Mouse (Mus musculus): Measurements from ENCODE around the gene Uty. TPM values are rescaled to one million over a fixed set of nuclear protein-coding genes. Genes with fewer than 3 reads are reported as not detected.
A peak's percentile ranks its signal among the peaks of the same experiment; 100 is the strongest.

The Uty gene
- polyA plus RNA-seq, 1 experiment from 2014 or later, result not detected

- ATAC-seq, result no peak
- Histone ChIP-seq H3K9ac (ENCODE audit: low read depth, low read length) (no peak overlapping the region), H3K27me3 (replicated peaks; ENCODE audit: control insufficient read depth, insufficient read depth, low read length) (no peaks in the 10 kb centered on the region), H3K4me3 (ENCODE audit: low read depth, low read length) (peak overlapping the region; percentile 40), H3K4me1 (replicated peaks; ENCODE audit: control insufficient read depth, insufficient read depth, low read length) (no peaks in the 10 kb centered on the region), H3K27ac (ENCODE audit: low read depth, low read length) (no peak overlapping the region), H3K9me3 (ENCODE audit: control insufficient read depth) (no peaks in the 10 kb centered on the region), H3K4me2 (replicated peaks; ENCODE audit: low read depth) (peak overlapping the region; percentile 37), H3K36me3 (ENCODE audit: control insufficient read depth, insufficient read depth) (no peaks in the 10 kb centered on the region)
- TF ChIP-seq CTCF (IDR thresholded peaks at IDR 0.05; ENCODE audit: low read depth), result no peak
- 35% methylated on average over 5 of the region's 5 CpGs for WGBS
Measured at GRCm38 (mm10) chrY:1244421-1244820, 1.1 kb downstream of the Uty start.

- no peak for TF ChIP-seq CTCF (IDR thresholded peaks at IDR 0.05; ENCODE audit: low read depth)
- H3K36me3 ChIP-seq (ENCODE audit: control insufficient read depth, insufficient read depth), result no peaks in the 10 kb centered on the region
- H3K9me3 ChIP-seq (ENCODE audit: control insufficient read depth), result no peaks in the 10 kb centered on the region
- no peak overlapping the region for H3K4me3 ChIP-seq (ENCODE audit: low read depth, low read length)
- no peak overlapping the region for H3K27ac ChIP-seq (ENCODE audit: low read depth, low read length)
- H3K4me1 ChIP-seq (replicated peaks; ENCODE audit: control insufficient read depth, insufficient read depth, low read length), result no peaks in the 10 kb centered on the region
- H3K27me3 ChIP-seq (replicated peaks; ENCODE audit: control insufficient read depth, insufficient read depth, low read length), result no peaks in the 10 kb centered on the region
- no peak overlapping the region for H3K4me2 ChIP-seq (replicated peaks; ENCODE audit: low read depth)
- no peak for ATAC-seq
- no peak overlapping the region for H3K9ac ChIP-seq (ENCODE audit: low read depth, low read length)
- 83% methylated on average over 6 of the region's 7 CpGs for WGBS
Measured at GRCm38 (mm10) chrY:1220001-1220400, 25.6 kb downstream of the Uty start.

DNA sequence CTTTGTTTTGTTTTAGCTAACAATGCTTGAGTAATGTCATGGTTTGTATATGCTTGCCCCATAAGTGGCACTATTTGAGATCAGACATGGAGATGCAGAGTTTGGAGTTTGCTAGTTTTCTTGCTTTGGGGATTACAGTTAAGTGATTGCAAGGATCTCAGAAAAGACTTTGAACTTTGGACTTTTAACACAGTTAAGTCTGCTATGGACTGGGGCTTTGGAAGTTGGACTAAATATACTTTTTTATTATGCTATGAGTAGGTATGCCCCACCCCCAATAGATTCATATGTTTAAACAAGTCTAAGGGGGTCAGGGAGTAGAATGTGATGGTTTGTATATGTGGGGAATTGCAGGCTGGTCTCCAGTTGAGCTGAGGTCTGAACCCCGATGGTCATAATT is 67.1 kb downstream of the Uty start:
- no peak overlapping the region for H3K27ac ChIP-seq (ENCODE audit: low read depth, low read length)
- no peaks in the 10 kb centered on the region for H3K27me3 ChIP-seq (replicated peaks; ENCODE audit: control insufficient read depth, insufficient read depth, low read length)
- H3K4me3 ChIP-seq (ENCODE audit: low read depth, low read length), result no peak overlapping the region
- no peak overlapping the region for H3K9ac ChIP-seq (ENCODE audit: low read depth, low read length)
- WGBS, result no CpG with 5 or more reads among the region's 1 CpGs
- ATAC-seq, result peak; percentile 33; the same call in 1 of the 2 replicates
- no peak overlapping the region for H3K4me2 ChIP-seq (replicated peaks; ENCODE audit: low read depth)
- no peaks in the 10 kb centered on the region for H3K36me3 ChIP-seq (ENCODE audit: control insufficient read depth, insufficient read depth)
- no peak for TF ChIP-seq CTCF (IDR thresholded peaks at IDR 0.05; ENCODE audit: low read depth)
- no peaks in the 10 kb centered on the region for H3K9me3 ChIP-seq (ENCODE audit: control insufficient read depth)
- H3K4me1 ChIP-seq (replicated peaks; ENCODE audit: control insufficient read depth, insufficient read depth, low read length), result no peaks in the 10 kb centered on the region

DNA sequence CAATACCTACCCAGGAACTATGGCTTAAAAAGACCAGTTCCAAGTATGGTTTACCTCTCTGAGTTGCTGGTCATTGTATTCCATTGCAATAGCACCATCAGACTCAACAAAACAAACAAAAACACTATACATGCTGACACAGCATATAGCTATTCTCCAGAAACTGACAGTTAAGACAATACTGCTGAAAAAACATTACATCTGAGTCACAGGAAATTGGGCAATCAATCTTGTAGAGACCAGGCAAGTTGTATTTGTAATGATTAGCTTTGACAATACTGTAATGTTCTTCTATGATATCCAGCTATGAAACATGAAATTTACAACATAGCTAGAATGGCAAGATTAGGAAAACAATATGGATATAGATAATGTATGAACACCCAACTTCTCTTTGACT is 82.5 kb downstream of the Uty start:
- no peak for TF ChIP-seq CTCF (IDR thresholded peaks at IDR 0.05; ENCODE audit: low read depth)
- H3K9me3 ChIP-seq (ENCODE audit: control insufficient read depth), result no peaks in the 10 kb centered on the region
- no peaks in the 10 kb centered on the region for H3K36me3 ChIP-seq (ENCODE audit: control insufficient read depth, insufficient read depth)
- H3K4me3 ChIP-seq (ENCODE audit: low read depth, low read length), result no peak overlapping the region
- H3K4me2 ChIP-seq (replicated peaks; ENCODE audit: low read depth), result no peak overlapping the region
- H3K27ac ChIP-seq (ENCODE audit: low read depth, low read length), result no peak overlapping the region
- no peaks in the 10 kb centered on the region for H3K27me3 ChIP-seq (replicated peaks; ENCODE audit: control insufficient read depth, insufficient read depth, low read length)
- ATAC-seq, result no peak
- H3K4me1 ChIP-seq (replicated peaks; ENCODE audit: control insufficient read depth, insufficient read depth, low read length), result no peaks in the 10 kb centered on the region
- no peak overlapping the region for H3K9ac ChIP-seq (ENCODE audit: low read depth, low read length)

- Histone ChIP-seq H3K27me3 (replicated peaks; ENCODE audit: control insufficient read depth, insufficient read depth, low read length) (no peaks in the 10 kb centered on the region), H3K4me1 (replicated peaks; ENCODE audit: control insufficient read depth, insufficient read depth, low read length) (no peaks in the 10 kb centered on the region), H3K4me3 (ENCODE audit: low read depth, low read length) (no peak overlapping the region), H3K4me2 (replicated peaks; ENCODE audit: low read depth) (no peak overlapping the region), H3K9me3 (ENCODE audit: control insufficient read depth) (no peaks in the 10 kb centered on the region), H3K9ac (ENCODE audit: low read depth, low read length) (no peak overlapping the region), H3K27ac (ENCODE audit: low read depth, low read length) (no peak overlapping the region), H3K36me3 (ENCODE audit: control insufficient read depth, insufficient read depth) (no peaks in the 10 kb centered on the region)
- WGBS, result 79% methylated on average over 4 of the region's 5 CpGs
- TF ChIP-seq CTCF (IDR thresholded peaks at IDR 0.05; ENCODE audit: low read depth), result no peak
- no peak for ATAC-seq
Measured at GRCm38 (mm10) chrY:1116153-1116552, 129.4 kb downstream of the Uty start.

DNA sequence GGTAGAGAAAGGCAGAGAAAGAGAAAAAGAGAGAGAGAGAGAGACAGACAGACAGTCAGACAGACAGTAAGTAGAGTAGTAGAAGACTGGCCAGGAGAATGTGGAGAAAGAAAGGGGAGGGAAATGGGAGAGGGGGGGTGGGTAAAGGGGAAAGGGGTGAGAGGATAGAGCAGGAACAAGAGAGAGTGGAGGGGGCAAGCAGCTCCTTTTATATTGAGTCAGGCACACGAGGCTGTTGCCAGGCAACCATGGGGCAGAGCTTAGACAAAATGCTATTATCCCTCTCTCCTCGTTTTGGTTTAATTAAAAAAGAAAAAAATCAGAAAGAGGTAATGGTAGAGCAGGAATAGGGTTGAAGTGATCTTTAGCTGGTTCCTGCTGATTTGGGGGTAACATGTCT is 131.5 kb downstream of the Uty start:
- TF ChIP-seq CTCF (IDR thresholded peaks at IDR 0.05; ENCODE audit: low read depth), result no peak
- Histone ChIP-seq H3K27ac (ENCODE audit: low read depth, low read length) (no peak overlapping the region), H3K4me1 (replicated peaks; ENCODE audit: control insufficient read depth, insufficient read depth, low read length) (no peaks in the 10 kb centered on the region), H3K4me3 (ENCODE audit: low read depth, low read length) (no peak overlapping the region), H3K36me3 (ENCODE audit: control insufficient read depth, insufficient read depth) (no peaks in the 10 kb centered on the region), H3K27me3 (replicated peaks; ENCODE audit: control insufficient read depth, insufficient read depth, low read length) (no peaks in the 10 kb centered on the region), H3K9me3 (ENCODE audit: control insufficient read depth) (no peaks in the 10 kb centered on the region), H3K4me2 (replicated peaks; ENCODE audit: low read depth) (no peak overlapping the region), H3K9ac (ENCODE audit: low read depth, low read length) (no peak overlapping the region)
- WGBS, result no CpG with 5 or more reads among the region's 2 CpGs
- ATAC-seq, result no peak

Other genes starting within 250 kb of the Uty start
- gene Eif2s3y, start 235.2 kb downstream of the Uty start, polyA plus RNA-seq (2015; fragmentation: Nextera tagmentation; extraction: Ambion mirVana), result not detected in 2 replicates
- not detected in 2 replicates for gene Ddx3y, start 40.9 kb upstream of the Uty start, polyA plus RNA-seq (2015; fragmentation: Nextera tagmentation; extraction: Ambion mirVana)
- gene Usp9y, start 214.0 kb upstream of the Uty start, polyA plus RNA-seq (2015; fragmentation: Nextera tagmentation; extraction: Ambion mirVana), result not detected in 2 replicates

Data from intestine, postnatal 0 days (tissue).